Mouse (Mus musculus): Measurements from ENCODE around the gene Zmynd15.
"Not testable (repeated sequence)": the region's sequence is repeated elsewhere in the genome, so short reads cannot be mapped to it uniquely, and the experiment has no call there.

Zmynd15 gene

GRCm38 (mm10) chr11:70458688-70459600 lies at the start of gene Zmynd15:
Zmynd15 (plus strand) TSS chr11:70459433.
- DNase-seq (ENCODE audit: low read depth, low spot score), result no peak

- DNase-seq (ENCODE audit: low read depth, low spot score), result peak; percentile 99
These were observed 49.5 kb upstream of the Zmynd15 start, which contains the start of gene Pelp1 for GRCm38 (mm10) chr11:70409594-70410296. Pelp1 (minus strand) TSS chr11:70410031.

- no peak for DNase-seq (ENCODE audit: low read depth, low spot score)
These were observed 49.0 kb upstream of the Zmynd15 start for GRCm38 (mm10) chr11:70410297-70410643.

- DNase-seq (ENCODE audit: low read depth, low spot score), result no peak
These were observed 46.6 kb upstream of the Zmynd15 start for GRCm38 (mm10) chr11:70412591-70412990.

GRCm38 (mm10) chr11:70413961-70414360 lies 45.3 kb upstream of the Zmynd15 start:
- peak; percentile 87 for DNase-seq (ENCODE audit: low read depth, low spot score)

- no peak for DNase-seq (ENCODE audit: low read depth, low spot score)
These were observed 41.0 kb upstream of the Zmynd15 start for GRCm38 (mm10) chr11:70418199-70418598.

GRCm38 (mm10) chr11:70419486-70419885 lies 39.7 kb upstream of the Zmynd15 start:
- DNase-seq (ENCODE audit: low read depth, low spot score), result no peak

- DNase-seq (ENCODE audit: low read depth, low spot score), result not testable (repeated sequence)
These were observed 32.6 kb upstream of the Zmynd15 start for GRCm38 (mm10) chr11:70426598-70426997.

GRCm38 (mm10) chr11:70431574-70431973 lies 27.7 kb upstream of the Zmynd15 start:
- DNase-seq (ENCODE audit: low read depth, low spot score), result no peak

- peak; percentile 99 for DNase-seq (ENCODE audit: low read depth, low spot score)
These were observed 27.0 kb upstream of the Zmynd15 start, which contains the start of gene Arrb2 for GRCm38 (mm10) chr11:70432048-70432894. Arrb2 (plus strand) TSS chr11:70432635.

- no peak for DNase-seq (ENCODE audit: low read depth, low spot score)
These were observed 26.2 kb upstream of the Zmynd15 start for GRCm38 (mm10) chr11:70432895-70433568.

GRCm38 (mm10) chr11:70433569-70433943 lies 25.7 kb upstream of the Zmynd15 start:
- no peak for DNase-seq (ENCODE audit: low read depth, low spot score)

- no peak for DNase-seq (ENCODE audit: low read depth, low spot score)
These were observed 25.3 kb upstream of the Zmynd15 start for GRCm38 (mm10) chr11:70433951-70434350.

GRCm38 (mm10) chr11:70435476-70435875 lies 23.8 kb upstream of the Zmynd15 start:
- DNase-seq (ENCODE audit: low read depth, low spot score), result no peak

- no peak for DNase-seq (ENCODE audit: low read depth, low spot score)
These were observed 21.8 kb upstream of the Zmynd15 start for GRCm38 (mm10) chr11:70437426-70437825.

- no peak for DNase-seq (ENCODE audit: low read depth, low spot score)
These were observed 20.4 kb upstream of the Zmynd15 start for GRCm38 (mm10) chr11:70438728-70439374.

GRCm38 (mm10) chr11:70440637-70441036 lies 18.6 kb upstream of the Zmynd15 start:
- DNase-seq (ENCODE audit: low read depth, low spot score), result no peak

- no peak for DNase-seq (ENCODE audit: low read depth, low spot score)
These were observed 17.4 kb upstream of the Zmynd15 start for GRCm38 (mm10) chr11:70441882-70442281.

GRCm38 (mm10) chr11:70443964-70444363 lies 15.3 kb upstream of the Zmynd15 start:
- DNase-seq (ENCODE audit: low read depth, low spot score), result no peak

- DNase-seq (ENCODE audit: low read depth, low spot score), result no peak
These were observed 14.6 kb upstream of the Zmynd15 start for GRCm38 (mm10) chr11:70444667-70445066.

- DNase-seq (ENCODE audit: low read depth, low spot score), result no peak
These were observed 12.5 kb upstream of the Zmynd15 start for GRCm38 (mm10) chr11:70446756-70447155.

Data from ZHBTc4 (cell line).